29 mouse cellular contexts compared by ENCODE assay signal in the genomic region with DNA sequence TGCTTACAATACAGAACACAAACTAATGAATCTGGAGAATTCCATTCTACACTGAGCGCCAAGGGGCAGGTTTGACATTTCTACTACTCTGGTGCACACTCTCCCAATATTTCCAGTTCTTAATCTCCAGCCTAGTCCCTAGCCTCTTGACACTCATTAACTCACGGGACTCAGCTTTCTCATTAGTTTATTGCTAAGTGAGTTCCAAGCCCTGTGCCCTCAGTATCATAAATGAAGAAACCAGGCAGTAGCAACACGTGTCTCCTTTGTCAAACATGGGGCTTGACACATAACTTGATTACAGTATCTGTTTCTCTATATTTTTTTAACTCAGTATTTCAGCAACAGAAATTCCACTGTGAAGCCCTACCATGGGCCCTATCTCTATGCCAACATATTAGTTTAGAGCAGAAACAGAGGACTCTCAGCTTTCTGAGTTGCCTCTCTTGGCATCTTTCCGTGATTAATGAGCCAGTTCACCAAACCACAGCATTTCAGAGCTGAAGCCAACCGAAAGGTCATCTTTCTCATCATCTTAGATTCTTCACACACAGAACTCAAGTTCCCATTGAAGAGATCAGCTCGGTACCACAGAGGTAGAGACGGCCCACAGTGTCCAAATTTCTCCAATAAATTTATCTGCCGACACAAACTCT.
DNase-seq lines count a peak whose midpoint lies in the region; ATAC-seq lines count a peak whose summit lies in the region.
"Had no signal": no experiment of that assay in that cellular context is flagged by ENCODE, and none has a peak within 500 bp of the region (broad histone marks: within the 10 kb centered on the region; RNA-seq: fewer than 3 reads in every experiment).

No protein-coding gene starts in this region.

- no peak overlapping the region for H3K9ac ChIP-seq in heart, embryonic 12.5 days
- H3K9ac ChIP-seq in intestine, embryonic 16.5 days (ENCODE audit: low read depth, low read length): no peak overlapping the region
- H3K9ac ChIP-seq: forebrain, embryonic 12.5 days; forebrain, postnatal 0 days; hindbrain, embryonic 13.5 days; limb, embryonic 15.5 days; liver, embryonic 14.5 days; midbrain, embryonic 13.5 days; neural tube, embryonic 13.5 days had no signal

- no peaks in the 10 kb centered on the region for H3K4me1 ChIP-seq in heart, embryonic 10.5 days
- H3K4me1 ChIP-seq in heart, embryonic 12.5 days (replicated peaks): peaks cover 12% of the 10 kb centered on the region
- H3K4me1 ChIP-seq in intestine, embryonic 16.5 days (ENCODE audit: control insufficient read depth, insufficient read depth, low read length): no peaks in the 10 kb centered on the region
- H3K4me1 ChIP-seq: forebrain, embryonic 12.5 days; limb, embryonic 10.5 days; limb, embryonic 15.5 days; neural tube, embryonic 13.5 days had no signal

- no peak overlapping the region for H3K4me2 ChIP-seq in heart, embryonic 12.5 days
- H3K4me2 ChIP-seq in intestine, embryonic 16.5 days (ENCODE audit: low read depth, low read length): no peak overlapping the region
- H3K4me2 ChIP-seq: forebrain, embryonic 12.5 days; heart, embryonic 11.5 days; hindbrain, embryonic 13.5 days; limb, embryonic 15.5 days; midbrain, embryonic 13.5 days; neural tube, embryonic 13.5 days had no signal

- H3K27me3 ChIP-seq in heart, embryonic 10.5 days (ENCODE audit: insufficient read depth, poor library complexity, severe bottlenecking): no peaks in the 10 kb centered on the region
- H3K27me3 ChIP-seq in heart, embryonic 12.5 days (replicated peaks): no peaks in the 10 kb centered on the region
- no peaks in the 10 kb centered on the region; the same call in 1 of the 2 replicates for H3K27me3 ChIP-seq in intestine, embryonic 16.5 days (replicated peaks; ENCODE audit: control insufficient read depth, insufficient read depth, low read length)
- H3K27me3 ChIP-seq: forebrain, embryonic 12.5 days; hindbrain, embryonic 13.5 days; limb, embryonic 15.5 days; midbrain, embryonic 13.5 days; neural tube, embryonic 13.5 days had no signal

- WGBS in heart, embryonic 10.5 days: 86% methylated on average over 8 of the region's 8 CpGs
- 76% methylated on average over 8 of the region's 8 CpGs for WGBS in heart, embryonic 12.5 days
- WGBS in intestine, embryonic 16.5 days: 83% methylated on average over 8 of the region's 8 CpGs

- peak; percentile 35 for DNase-seq in heart, embryonic 10.5 days (ENCODE audit: low spot score)
- DNase-seq in kidney, adult 9 months: peak; percentile 83
- DNase-seq in kidney, postnatal 4 days: no peak
- peak; percentile 90 for DNase-seq in Muller cell, postnatal 12 days (ENCODE audit: inconsistent ontology term)
- DNase-seq in layer of hippocampus, adult 8-10 months (ENCODE audit: low spot score in 2 of 2): no peak
- DNase-seq: adrenal gland, adult 8-10 months; cerebellum, adult 2 months; cerebellum, postnatal 14 days; forebrain, postnatal 0 days; gastrocnemius, postnatal 10 days; heart, postnatal 4 days; layer of hippocampus, postnatal 36 days; lung, adult 2 months; lung, postnatal 10 days; thymus, adult 18-20 months; thymus, postnatal 25 days had no signal

- H3K36me3 ChIP-seq in heart, embryonic 10.5 days: no peaks in the 10 kb centered on the region
- H3K36me3 ChIP-seq in heart, embryonic 12.5 days: no peaks in the 10 kb centered on the region
- H3K36me3 ChIP-seq in intestine, embryonic 16.5 days (ENCODE audit: control insufficient read depth, insufficient read depth, low read length): no peaks in the 10 kb centered on the region
- H3K36me3 ChIP-seq: forebrain, embryonic 12.5 days; hindbrain, embryonic 13.5 days; limb, embryonic 10.5 days; limb, embryonic 15.5 days; midbrain, embryonic 13.5 days; neural tube, embryonic 13.5 days had no signal

- no peaks in the 10 kb centered on the region for H3K9me3 ChIP-seq in heart, embryonic 10.5 days
- no peaks in the 10 kb centered on the region for H3K9me3 ChIP-seq in heart, embryonic 12.5 days (replicated peaks)
- H3K9me3 ChIP-seq in intestine, embryonic 16.5 days (ENCODE audit: control insufficient read depth, low read length): no peaks in the 10 kb centered on the region
- H3K9me3 ChIP-seq: forebrain, embryonic 12.5 days; hindbrain, embryonic 13.5 days; limb, embryonic 10.5 days; limb, embryonic 15.5 days; midbrain, embryonic 13.5 days; neural tube, embryonic 13.5 days had no signal

- H3K4me3 ChIP-seq in heart, embryonic 10.5 days: no peak overlapping the region
- H3K4me3 ChIP-seq in heart, embryonic 12.5 days: no peak overlapping the region
- no peak overlapping the region for H3K4me3 ChIP-seq in intestine, embryonic 16.5 days (ENCODE audit: low read length)
- H3K4me3 ChIP-seq: erythroblast, embryonic 14.5 days; forebrain, embryonic 12.5 days; hindbrain, embryonic 13.5 days; limb, embryonic 10.5 days; limb, embryonic 15.5 days; midbrain, embryonic 13.5 days; neural tube, embryonic 13.5 days had no signal

- no peak overlapping the region for H3K27ac ChIP-seq in heart, embryonic 10.5 days
- H3K27ac ChIP-seq in heart, embryonic 12.5 days (ENCODE audit: poor library complexity, severe bottlenecking): no peak overlapping the region
- H3K27ac ChIP-seq in intestine, embryonic 16.5 days (ENCODE audit: low read length): no peak overlapping the region
- H3K27ac ChIP-seq: forebrain, embryonic 12.5 days; hindbrain, embryonic 13.5 days; limb, embryonic 10.5 days; limb, embryonic 15.5 days; liver, embryonic 14.5 days; macrophage; midbrain, embryonic 13.5 days; neural tube, embryonic 13.5 days had no signal

- ATAC-seq in heart, embryonic 12.5 days (ENCODE audit: insufficient number of reproducible peaks, low FRiP score): no peak
- ATAC-seq in intestine, embryonic 16.5 days: peak; percentile 77
- ATAC-seq: activated CD4-positive, CD25-positive, alpha-beta regulatory T cell, adult 4 months; forebrain, postnatal 0 days; midbrain, embryonic 13.5 days had no signal

Comparison
In these comparisons a context has a peak if more than half of its experiments do, and no peak if none do; other contexts are left out.
1. DNase-seq: peak in heart, embryonic 10.5 days (single experiment), kidney, adult 9 months (single experiment) and Muller cell, postnatal 12 days (single experiment); none in kidney, postnatal 4 days (0 of 2) and layer of hippocampus, adult 8-10 months (0 of 2).